Mouse (Mus musculus) layer of hippocampus, postnatal 36 days (tissue): ENCODE data around the gene Magea3. TPM values are rescaled to one million over a fixed set of nuclear protein-coding genes. Genes with fewer than 3 reads are reported as not detected.
"Not testable (repeated sequence)": the region's sequence is repeated elsewhere in the genome, so short reads cannot be mapped to it uniquely, and the experiment has no call there.

ENCODE experiments used
- DNase-seq, 2 experiments: peaks; one replicate each; pipeline ENCODE4 v3.0.0; 2022
- total RNA-seq, 2 experiments: library from RNA; stranded (reverse); gene quantifications; 2 replicates each; pipeline ENCODE4 v1.2.3; 2021

The Magea3 gene
- not detected for total RNA-seq

- DNase-seq: not testable (repeated sequence)
Measured at GRCm38 (mm10) chrX:154949405-154949804, at the start of gene Magea3. Gene Magea3, minus strand, starts transcription at chrX:154949505.

- DNase-seq: not testable (repeated sequence)
Measured at GRCm38 (mm10) chrX:154995750-154996149, 46.4 kb upstream of the Magea3 start, which contains the start of gene Magea8. Gene Magea8, minus strand, starts transcription at chrX:154995850.

- DNase-seq: not testable (repeated sequence)
Measured at GRCm38 (mm10) chrX:154935887-154936286, 13.4 kb downstream of the Magea3 start, which contains the start of gene Magea6. Gene Magea6, minus strand, starts transcription at chrX:154935987.

Other genes with a start within 250 kb of the Magea3 start
- not detected for gene Cldn34b1, start 59.2 kb downstream of the Magea3 start, total RNA-seq
- not detected for gene Magea6, start 13.5 kb downstream of the Magea3 start, total RNA-seq
- not detected for gene Magea8, start 46.3 kb upstream of the Magea3 start, total RNA-seq
- not detected for gene Magea5, start 113.6 kb upstream of the Magea3 start, total RNA-seq
- not detected for gene Magea1, start 140.3 kb upstream of the Magea3 start, total RNA-seq
- not detected for gene Magea2, start 144.2 kb upstream of the Magea3 start, total RNA-seq
- gene Cldn34b2, start 178.9 kb upstream of the Magea3 start, total RNA-seq: not detected